Mouse (Mus musculus) liver, embryonic 14.5 days (tissue): ENCODE data around the gene Tesk1.

Source experiments
- CTCF ChIP-seq: IDR thresholded peaks from 2 replicates; pipeline ENCODE4 v1.5.1; 2016; ENCODE audit warnings: antibody characterized with exemption, low read depth, control low read depth
- EP300 ChIP-seq: IDR thresholded peaks from 2 replicates; pipeline ENCODE4 v1.6.1; 2016; ENCODE audit warnings: antibody characterized with exemption, low read depth

DNA sequence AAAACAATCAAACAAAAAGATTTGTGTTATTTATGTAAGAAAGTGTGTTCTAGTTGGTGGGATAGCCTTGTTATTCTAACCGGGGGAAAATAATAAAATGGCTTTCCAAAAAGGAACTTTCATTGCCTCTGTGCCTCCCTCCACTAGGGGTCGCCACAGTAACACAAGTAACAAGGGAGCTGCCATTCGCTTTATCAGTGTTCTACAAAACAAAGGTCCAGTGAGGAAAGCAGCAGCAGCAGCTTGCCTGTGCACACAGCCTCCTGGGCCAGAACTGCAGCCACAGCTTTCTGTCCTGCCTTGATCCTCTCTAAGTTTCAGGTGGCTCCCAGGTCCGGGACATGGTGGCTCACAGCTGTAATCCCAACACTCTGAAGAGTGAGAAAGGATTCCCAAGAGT is 10.0 kb upstream of the Tesk1 start:
- TF ChIP-seq CTCF = peak; percentile 90
- no peak for TF ChIP-seq EP300
